Mouse (Mus musculus) hindbrain, embryonic 14.5 days (tissue): Measurements from ENCODE around the gene Ifi27l2b. TPM values are rescaled to one million over a fixed set of nuclear protein-coding genes. Genes with fewer than 3 reads are reported as not detected.

ENCODE experiments used
- ATAC-seq: fragments of 200-750 bp; cut with Nextera tagmentation; 2 replicates; pipeline ENCODE4 v1.8.0; 2017; ENCODE audit warnings: moderate number of reproducible peaks, mild to moderate bottlenecking, moderate TSS enrichment, moderate library complexity; ENCODE audit not compliant: low FRiP score
- DNase-seq: peaks from one replicate; pipeline ENCODE4 v3.0.0-alpha.2; 2015; ENCODE audit warnings: low spot score
- H3K27ac ChIP-seq: fragments of 300-500 bp; sonication (generic); 2 replicates; pipeline ENCODE4 v1.5.1; 2014; ENCODE audit warnings: mild to moderate bottlenecking, moderate library complexity
- H3K27me3 ChIP-seq: fragments of 300-500 bp; sonication (generic); 2 replicates; pipeline ENCODE4 v1.6.1; 2014; ENCODE audit warnings: mild to moderate bottlenecking, low read length, mixed read lengths; ENCODE audit not compliant: control insufficient read depth, insufficient read depth
- H3K36me3 ChIP-seq: fragments of 300-500 bp; sonication (generic); replicated peaks from 2 replicates; pipeline ENCODE4 v1.6.1; 2014; ENCODE audit not compliant: control insufficient read depth, insufficient read depth
- H3K4me1 ChIP-seq: fragments of 300-500 bp; sonication (generic); replicated peaks from 2 replicates; pipeline ENCODE4 v1.6.1; 2014; ENCODE audit warnings: antibody characterized with exemption, low read length, mixed read lengths; ENCODE audit not compliant: control insufficient read depth, insufficient read depth
- H3K4me2 ChIP-seq: fragments of 300-500 bp; sonication (generic); replicated peaks from 2 replicates; pipeline ENCODE4 v1.6.1; 2014; ENCODE audit warnings: mild to moderate bottlenecking, moderate library complexity
- H3K4me3 ChIP-seq: fragments of 300-500 bp; sonication (generic); replicated peaks from 2 replicates; pipeline ENCODE4 v1.5.1; 2014; ENCODE audit warnings: mild to moderate bottlenecking, low read length
- H3K9ac ChIP-seq: fragments of 300-500 bp; sonication (generic); 2 replicates; pipeline ENCODE4 v1.6.1; 2014
- H3K9me3 ChIP-seq: fragments of 300-500 bp; sonication (generic); 2 replicates; pipeline ENCODE4 v1.6.1; 2016; ENCODE audit warnings: low read length; ENCODE audit not compliant: control insufficient read depth
- WGBS: fragments of 180-500 bp; shearing (Covaris S2); extraction: QIAGEN DNeasy Blood & Tissue Kit; methylation state at CpG from one replicate; pipeline ENCODE4 v1.1.7; 2014; 5-methylcytosine and 5-hydroxymethylcytosine counted together
- polyA plus RNA-seq: library from polyadenylated mRNA; unstranded; fragments of >200 nt; fragmentation: Nextera tagmentation; extraction: Ambion mirVana; gene quantifications from 2 replicates; pipeline ENCODE4 v1.2.1, GENCODE M21; 2014

Gene Ifi27l2b
- polyA plus RNA-seq, 1 experiment from 2014 or later = not detected

- Histone ChIP-seq H3K9ac (peak overlapping the region; percentile 81), H3K9me3 (no peaks in the 10 kb centered on the region), H3K4me2 (peak overlapping the region; percentile 72), H3K27ac (peak overlapping the region; percentile 16; the same call in 1 of the 2 replicates), H3K27me3 (no peaks in the 10 kb centered on the region), H3K4me1 (peaks cover 42% of the 10 kb centered on the region), H3K36me3 (peaks cover 29% of the 10 kb centered on the region), H3K4me3 (peak overlapping the region; percentile 73)
- ATAC-seq = no peak
- peak; percentile 30 for DNase-seq
- 11% methylated on average over 33 of the region's 33 CpGs for WGBS
These were observed 31.9 kb downstream of the Ifi27l2b start for GRCm38 (mm10) chr12:103425016-103425728.

DNA sequence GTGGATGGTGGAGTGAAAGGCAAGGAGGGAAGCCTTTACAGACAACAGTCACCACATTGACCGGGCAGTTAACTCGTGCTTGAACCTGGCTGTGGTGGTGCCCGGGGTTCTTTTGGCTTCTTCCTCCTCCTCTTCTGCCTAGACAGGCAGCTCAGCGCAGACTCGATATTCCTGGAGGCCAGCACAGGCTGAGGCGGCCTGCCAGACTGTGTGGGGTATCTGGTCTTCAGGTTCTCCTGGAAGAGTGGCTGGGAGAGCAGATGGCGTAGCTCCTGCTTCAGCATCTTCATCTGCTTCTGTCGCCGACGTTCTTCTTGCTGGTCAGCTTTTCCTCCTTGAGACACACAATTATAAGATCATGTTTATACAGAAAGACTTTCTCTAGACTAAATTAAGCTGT is 48.9 kb downstream of the Ifi27l2b start:
- DNase-seq (no peak), ATAC-seq (no peak)
- Histone ChIP-seq H3K9me3 (no peaks in the 10 kb centered on the region), H3K4me3 (no peak overlapping the region), H3K36me3 (peaks cover 98% of the 10 kb centered on the region), H3K4me2 (no peak overlapping the region), H3K9ac (no peak overlapping the region), H3K27me3 (no peaks in the 10 kb centered on the region), H3K27ac (no peak overlapping the region), H3K4me1 (no peaks in the 10 kb centered on the region)
- 94% methylated on average over 10 of the region's 10 CpGs for WGBS

DNA sequence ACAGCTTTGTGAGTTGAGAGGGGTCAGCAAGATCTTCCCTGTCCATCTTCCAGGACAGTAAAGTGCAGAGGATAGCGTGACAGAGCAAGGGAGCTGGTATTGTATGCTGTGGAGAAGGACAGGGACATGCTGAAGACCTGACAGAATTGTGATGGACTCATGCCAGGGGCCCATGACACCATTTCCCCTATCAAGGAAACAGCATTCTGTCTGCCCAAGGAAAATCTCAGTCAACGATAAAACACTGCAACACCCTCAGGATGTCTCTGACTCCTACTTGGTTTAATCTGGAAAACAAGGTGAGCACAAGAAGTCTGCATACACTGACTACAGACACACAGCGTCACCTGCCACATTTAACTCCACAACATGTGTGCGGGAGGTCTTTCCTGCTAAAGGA is 49.3 kb downstream of the Ifi27l2b start, which contains the start of gene 9330161L09Rik:
Gene 9330161L09Rik, minus strand, starts transcription at position 101 of the 400 bp plus-strand sequence.
- no peak for DNase-seq
- 96% methylated on average over 4 of the region's 4 CpGs for WGBS
- Histone ChIP-seq H3K27ac (no peak within 1 kb of the TSS), H3K36me3 (peaks cover 98% of the 10 kb centered on the region), H3K27me3 (no peaks in the 10 kb centered on the region), H3K9ac (no peak within 1 kb of the TSS), H3K9me3 (no peaks in the 10 kb centered on the region), H3K4me1 (no peaks in the 10 kb centered on the region), H3K4me3 (no peak within 1 kb of the TSS), H3K4me2 (no peak within 1 kb of the TSS)
- no peak for ATAC-seq

DNA sequence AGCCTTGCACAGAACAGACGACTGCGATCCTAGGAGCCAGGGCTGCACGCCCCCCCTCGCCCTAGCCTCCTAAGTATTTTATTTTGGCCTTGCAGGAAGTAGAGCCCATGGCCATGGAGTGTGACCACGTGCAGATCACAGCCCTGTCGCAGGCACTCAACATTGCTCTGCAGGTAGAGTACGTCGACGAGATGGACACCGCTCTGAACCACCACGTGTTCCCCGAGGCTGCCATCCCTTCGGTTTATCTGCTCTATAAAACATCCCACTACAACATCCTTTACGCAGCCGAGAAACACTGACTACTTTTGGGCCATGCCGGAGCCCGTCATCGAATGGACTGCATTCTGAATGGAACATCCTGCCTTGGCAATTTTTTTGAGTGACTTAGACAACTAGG is 52.9 kb downstream of the Ifi27l2b start:
- DNase-seq (no peak), ATAC-seq (no peak)
- Histone ChIP-seq H3K27me3 (no peaks in the 10 kb centered on the region), H3K4me2 (no peak overlapping the region), H3K36me3 (peaks cover 82% of the 10 kb centered on the region), H3K9ac (no peak overlapping the region), H3K27ac (no peak overlapping the region), H3K4me1 (no peaks in the 10 kb centered on the region), H3K9me3 (no peaks in the 10 kb centered on the region), H3K4me3 (no peak overlapping the region)
- 92% methylated on average over 18 of the region's 18 CpGs for WGBS

Other genes starting within 250 kb of the Ifi27l2b start
- gene Prima1, start 215.1 kb downstream of the Ifi27l2b start, polyA plus RNA-seq = 1.5 and 1.9 TPM in 2 replicates
- gene Fam181a, start 146.2 kb downstream of the Ifi27l2b start, polyA plus RNA-seq = 8.3 and 9.1 TPM in 2 replicates
- 1.5 and 1.6 TPM in 2 replicates for gene Asb2, start 101.2 kb downstream of the Ifi27l2b start, polyA plus RNA-seq
- gene Otub2, start 68.5 kb downstream of the Ifi27l2b start, polyA plus RNA-seq = 23.5 and 28.8 TPM in 2 replicates
- 1.4 and 1.8 TPM in 2 replicates for gene 9330161L09Rik, start 49.4 kb downstream of the Ifi27l2b start, polyA plus RNA-seq
- 142 and 149 TPM in 2 replicates for gene Ddx24, start 31.4 kb downstream of the Ifi27l2b start, polyA plus RNA-seq
- gene Ifi27, start 23.0 kb downstream of the Ifi27l2b start, polyA plus RNA-seq = 8.3 and 10.4 TPM in 2 replicates
- 3.7 and 4.7 TPM in 2 replicates for gene Ifi27l2a, start 13.5 kb downstream of the Ifi27l2b start, polyA plus RNA-seq
- 3.8 and 4.0 TPM in 2 replicates for gene Ppp4r4, start 75.1 kb upstream of the Ifi27l2b start, polyA plus RNA-seq
- 0.11 TPM in 1 of 2 replicates, not detected in the other for gene Serpina10, start 174.2 kb upstream of the Ifi27l2b start, polyA plus RNA-seq
- not detected in 2 replicates for gene Serpina6, start 200.0 kb upstream of the Ifi27l2b start, polyA plus RNA-seq
- not detected in 2 replicates for gene Serpina16, start 218.9 kb upstream of the Ifi27l2b start, polyA plus RNA-seq
- gene Serpina1f, start 238.3 kb upstream of the Ifi27l2b start, polyA plus RNA-seq = not detected in 2 replicates